Mouse (Mus musculus) hindbrain, embryonic 16.5 days (tissue): ENCODE data around the gene Reep1. TPM values are rescaled to one million over a fixed set of nuclear protein-coding genes. Genes with fewer than 3 reads are reported as not detected.

Experiments
- ATAC-seq: fragments of 200-750 bp; cut with Nextera tagmentation; 2 replicates; pipeline ENCODE4 v1.8.0; 2017; ENCODE audit warnings: moderate TSS enrichment, moderate library complexity
- H3K27ac ChIP-seq: fragments of 300-500 bp; sonication (generic); 2 replicates; pipeline ENCODE4 v1.5.1; 2014; ENCODE audit warnings: low read depth, mild to moderate bottlenecking, control low read depth, low read length, moderate library complexity
- H3K27me3 ChIP-seq: fragments of 300-500 bp; sonication (generic); replicated peaks from 2 replicates; pipeline ENCODE4 v1.6.1; 2014; ENCODE audit warnings: low read length; ENCODE audit not compliant: control insufficient read depth, insufficient read depth
- H3K36me3 ChIP-seq: fragments of 300-500 bp; sonication (generic); 2 replicates; pipeline ENCODE4 v1.6.1; 2014; ENCODE audit warnings: mild to moderate bottlenecking, low read length, moderate library complexity, mixed read lengths; ENCODE audit not compliant: control insufficient read depth, insufficient read depth
- H3K4me1 ChIP-seq: fragments of 300-500 bp; sonication (generic); 2 replicates; pipeline ENCODE4 v1.6.1; 2014; ENCODE audit warnings: low read depth, low read length; ENCODE audit not compliant: control insufficient read depth, insufficient read depth
- H3K4me2 ChIP-seq: fragments of 300-500 bp; sonication (generic); 2 replicates; pipeline ENCODE4 v1.6.1; 2014; ENCODE audit warnings: mild to moderate bottlenecking, low read length, control low read depth, moderate library complexity
- H3K4me3 ChIP-seq: fragments of 300-500 bp; sonication (generic); 2 replicates; pipeline ENCODE4 v1.5.1; 2014; ENCODE audit warnings: mild to moderate bottlenecking, low read length, control low read depth, moderate library complexity
- H3K9ac ChIP-seq: fragments of 300-500 bp; sonication (generic); 2 replicates; pipeline ENCODE4 v1.6.1; 2014; ENCODE audit warnings: low read depth, mild to moderate bottlenecking, control low read depth, low read length, moderate library complexity
- H3K9me3 ChIP-seq: fragments of 300-500 bp; sonication (generic); 2 replicates; pipeline ENCODE4 v1.6.1; 2014; ENCODE audit warnings: mild to moderate bottlenecking, low read length, moderate library complexity; ENCODE audit not compliant: control insufficient read depth
- WGBS: fragments of 180-500 bp; shearing (Covaris S2); extraction: QIAGEN DNeasy Blood & Tissue Kit; methylation state at CpG from one replicate; pipeline ENCODE4 v1.1.7; 2014; 5-methylcytosine and 5-hydroxymethylcytosine counted together
- polyA plus RNA-seq: library from polyadenylated mRNA; unstranded; fragments of >200 nt; fragmentation: Nextera tagmentation; extraction: Ambion mirVana; gene quantifications from 2 replicates; pipeline ENCODE4 v1.2.1, GENCODE M21; 2015

The Reep1 gene
- polyA plus RNA-seq, 1 experiment from 2014 or later, result 304 TPM

DNA sequence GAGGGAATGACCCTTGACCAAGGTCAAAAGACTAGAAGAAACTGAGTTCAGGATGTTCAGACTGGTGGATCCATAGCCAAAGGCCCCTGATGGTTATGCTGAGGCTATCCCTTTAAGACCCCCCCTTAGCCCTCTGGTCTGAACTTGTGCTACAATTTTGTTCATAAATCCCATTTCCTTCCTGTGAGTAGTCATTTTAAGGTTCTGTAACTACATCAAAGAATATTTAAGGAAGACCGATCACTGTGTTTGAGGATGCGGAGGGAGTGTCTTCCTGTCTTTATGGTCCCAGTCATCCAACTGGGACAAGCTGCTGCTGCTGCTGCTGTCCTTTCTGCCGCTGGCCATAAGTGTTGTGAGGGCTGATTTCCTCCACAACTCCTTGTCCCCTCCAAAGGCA, 3.0 kb downstream of the Reep1 start:
- Histone ChIP-seq H3K27ac (no peak overlapping the region), H3K4me3 (no peak overlapping the region), H3K4me1 (peaks cover 10% of the 10 kb centered on the region), H3K27me3 (no peaks in the 10 kb centered on the region), H3K4me2 (no peak overlapping the region), H3K9me3 (no peaks in the 10 kb centered on the region), H3K9ac (no peak overlapping the region), H3K36me3 (peaks cover 2% of the 10 kb centered on the region; the same call in 1 of the 2 replicates)
- ATAC-seq, result no peak
- WGBS, result 86% methylated on average over 3 of the region's 3 CpGs

GRCm38 (mm10) chr6:71711201-71711600, 3.8 kb downstream of the Reep1 start:
- no peak overlapping the region for H3K4me3 ChIP-seq
- 49% methylated on average over 5 of the region's 5 CpGs for WGBS
- H3K36me3 ChIP-seq, result peaks cover 2% of the 10 kb centered on the region; the same call in 1 of the 2 replicates
- peaks cover 10% of the 10 kb centered on the region for H3K4me1 ChIP-seq
- ATAC-seq, result no peak
- no peaks in the 10 kb centered on the region for H3K27me3 ChIP-seq
- no peak overlapping the region for H3K4me2 ChIP-seq
- H3K9ac ChIP-seq, result no peak overlapping the region
- H3K9me3 ChIP-seq, result no peaks in the 10 kb centered on the region
- H3K27ac ChIP-seq, result no peak overlapping the region

DNA sequence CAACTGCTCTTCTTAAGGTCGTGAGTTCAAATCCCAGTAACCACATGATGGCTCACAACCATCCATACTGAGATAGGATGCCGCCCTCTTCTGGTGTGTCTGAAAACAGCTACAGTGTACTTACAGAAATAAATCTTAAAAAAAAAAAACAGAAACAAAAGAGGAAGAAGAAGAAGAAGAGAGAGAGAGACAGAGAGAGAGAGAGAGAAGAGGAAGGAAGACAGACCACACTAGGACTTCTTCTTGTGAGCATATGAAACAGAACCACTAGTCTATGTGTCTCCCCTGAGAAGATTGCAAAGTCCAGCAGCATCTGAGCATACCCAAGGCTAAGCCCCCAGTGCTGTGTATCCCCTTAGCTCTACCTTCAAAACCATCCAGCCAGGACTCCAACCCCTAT, 6.2 kb downstream of the Reep1 start:
- Histone ChIP-seq H3K9ac (no peak overlapping the region), H3K4me2 (no peak overlapping the region), H3K27ac (no peak overlapping the region), H3K4me3 (no peak overlapping the region), H3K36me3 (peaks cover 2% of the 10 kb centered on the region; the same call in 1 of the 2 replicates), H3K27me3 (no peaks in the 10 kb centered on the region), H3K4me1 (peaks cover 10% of the 10 kb centered on the region), H3K9me3 (no peaks in the 10 kb centered on the region)
- ATAC-seq, result no peak
- WGBS, result 82% methylated on average over 2 of the region's 2 CpGs

GRCm38 (mm10) chr6:71715006-71715405, 7.6 kb downstream of the Reep1 start:
- Histone ChIP-seq H3K36me3 (peaks cover 2% of the 10 kb centered on the region; the same call in 1 of the 2 replicates), H3K4me2 (no peak overlapping the region), H3K27ac (no peak overlapping the region), H3K4me3 (no peak overlapping the region), H3K9ac (no peak overlapping the region), H3K27me3 (no peaks in the 10 kb centered on the region), H3K4me1 (peaks cover 7% of the 10 kb centered on the region), H3K9me3 (no peaks in the 10 kb centered on the region)
- 81% methylated on average over 5 of the region's 5 CpGs for WGBS
- no peak for ATAC-seq

DNA sequence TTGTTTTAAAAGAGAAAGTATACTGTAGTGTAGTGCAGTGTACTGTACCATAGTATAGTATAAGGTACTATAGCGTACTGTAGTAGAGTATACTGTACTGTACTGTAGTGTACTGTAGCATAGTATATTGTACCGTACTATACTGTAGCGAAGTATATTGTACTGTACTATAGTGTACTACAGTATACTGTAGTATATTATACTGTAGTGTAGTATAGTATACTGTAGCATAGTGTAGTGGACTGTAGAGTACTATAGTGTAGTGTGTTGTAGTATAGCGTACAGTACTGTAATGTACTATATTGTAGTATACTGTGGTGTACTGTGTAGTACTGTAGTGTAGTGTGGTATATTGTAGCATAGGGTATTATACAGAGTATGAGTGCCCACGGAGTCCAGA, 9.1 kb downstream of the Reep1 start:
- no peaks in the 10 kb centered on the region; the same call in 1 of the 2 replicates for H3K4me1 ChIP-seq
- peaks cover 2% of the 10 kb centered on the region; the same call in 1 of the 2 replicates for H3K36me3 ChIP-seq
- H3K27ac ChIP-seq, result no peak overlapping the region
- H3K27me3 ChIP-seq, result no peaks in the 10 kb centered on the region
- no peak overlapping the region for H3K4me3 ChIP-seq
- no peaks in the 10 kb centered on the region for H3K9me3 ChIP-seq
- WGBS, result 95% methylated on average over 5 of the region's 5 CpGs
- H3K9ac ChIP-seq, result no peak overlapping the region
- peak; percentile 64 for ATAC-seq
- H3K4me2 ChIP-seq, result no peak overlapping the region

GRCm38 (mm10) chr6:71718322-71718721, 11.0 kb downstream of the Reep1 start:
- Histone ChIP-seq H3K27me3 (no peaks in the 10 kb centered on the region), H3K27ac (no peak overlapping the region), H3K9ac (no peak overlapping the region), H3K4me1 (peaks cover 5% of the 10 kb centered on the region; the same call in 1 of the 2 replicates), H3K36me3 (no peaks in the 10 kb centered on the region), H3K9me3 (no peaks in the 10 kb centered on the region), H3K4me3 (no peak overlapping the region), H3K4me2 (no peak overlapping the region)
- WGBS, result 85% methylated on average over 2 of the region's 2 CpGs
- no peak for ATAC-seq

DNA sequence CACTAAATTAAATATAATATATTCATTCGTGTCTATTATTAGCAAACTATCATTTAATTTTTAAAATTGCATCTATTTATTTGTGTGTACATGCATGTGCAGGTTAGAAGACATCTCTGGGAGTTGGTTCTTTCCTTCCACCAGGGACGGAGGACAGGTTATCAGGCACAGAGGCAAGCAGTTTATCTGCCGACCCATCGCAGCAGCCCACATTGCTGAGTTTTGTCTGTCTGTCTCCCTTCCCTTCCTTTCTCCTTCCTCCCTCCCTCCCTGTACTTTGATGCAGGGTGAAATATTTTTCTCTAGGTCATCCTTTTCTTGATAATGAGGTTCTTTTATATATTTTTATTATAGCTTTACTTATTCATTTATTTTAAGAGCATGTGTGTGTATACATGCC, 11.9 kb downstream of the Reep1 start:
- Histone ChIP-seq H3K4me3 (no peak overlapping the region), H3K27ac (no peak overlapping the region), H3K27me3 (no peaks in the 10 kb centered on the region), H3K4me2 (no peak overlapping the region), H3K36me3 (no peaks in the 10 kb centered on the region), H3K9ac (no peak overlapping the region), H3K4me1 (peaks cover 8% of the 10 kb centered on the region; the same call in 1 of the 2 replicates), H3K9me3 (no peaks in the 10 kb centered on the region)
- WGBS, result 86% methylated on average over 4 of the region's 4 CpGs
- ATAC-seq, result no peak

DNA sequence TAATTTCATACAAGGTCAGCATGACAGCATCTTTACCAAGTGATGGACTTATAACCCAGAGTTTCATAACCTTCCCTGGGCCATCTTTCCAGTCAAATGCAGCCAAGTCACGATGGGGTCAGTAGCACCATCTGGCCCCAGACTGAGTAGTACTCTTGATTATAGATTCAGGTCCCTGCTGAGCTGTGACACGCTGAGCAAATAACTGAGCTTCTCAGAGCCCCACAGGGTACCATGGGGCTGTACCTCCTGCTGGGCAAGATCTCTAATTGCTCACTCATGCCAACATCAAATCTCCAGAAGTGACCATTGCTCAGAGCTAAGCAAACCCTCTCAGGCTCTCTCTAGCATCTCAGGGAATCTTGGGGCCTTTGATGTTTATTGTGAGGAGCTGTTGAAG, 15.6 kb downstream of the Reep1 start:
- no peak overlapping the region for H3K4me3 ChIP-seq
- no peak overlapping the region for H3K4me2 ChIP-seq
- H3K9ac ChIP-seq, result no peak overlapping the region
- no peak overlapping the region for H3K27ac ChIP-seq
- H3K4me1 ChIP-seq, result peaks cover 8% of the 10 kb centered on the region; the same call in 1 of the 2 replicates
- H3K36me3 ChIP-seq, result no peaks in the 10 kb centered on the region
- WGBS, result 13% methylated on average over 2 of the region's 2 CpGs
- H3K9me3 ChIP-seq, result no peaks in the 10 kb centered on the region
- no peaks in the 10 kb centered on the region for H3K27me3 ChIP-seq
- ATAC-seq, result 0 out of 2 replicates have a peak, but pooled peaks have one; percentile 15

DNA sequence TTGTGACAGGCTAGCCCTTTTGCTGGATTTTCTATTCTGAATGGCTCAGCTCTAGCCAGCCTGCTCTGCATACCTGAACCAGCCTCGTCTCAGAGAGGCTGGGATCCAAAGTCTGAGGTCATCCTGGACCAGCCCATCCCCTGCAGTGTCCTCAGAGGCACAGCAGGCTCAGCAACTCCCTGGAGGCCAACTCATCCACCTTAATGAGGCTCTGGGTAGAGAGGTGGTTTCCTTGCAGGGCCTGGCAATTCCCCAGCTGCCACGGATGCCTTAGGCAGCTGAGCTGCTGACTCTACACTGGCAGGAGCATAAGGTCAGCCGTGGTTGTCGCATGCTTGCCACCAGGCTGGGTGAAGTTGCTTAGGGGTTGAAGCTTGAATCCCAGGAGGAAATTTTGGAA, 16.2 kb downstream of the Reep1 start:
- Histone ChIP-seq H3K27ac (no peak overlapping the region), H3K36me3 (no peaks in the 10 kb centered on the region), H3K4me2 (no peak overlapping the region), H3K4me3 (no peak overlapping the region), H3K9ac (no peak overlapping the region), H3K27me3 (no peaks in the 10 kb centered on the region), H3K4me1 (peaks cover 8% of the 10 kb centered on the region; the same call in 1 of the 2 replicates), H3K9me3 (no peaks in the 10 kb centered on the region)
- whole genome bisulfite sequencing, result 39% methylated on average over 4 of the region's 4 CpGs
- 0 out of 2 replicates have a peak, but pooled peaks have one; percentile 28 for ATAC-seq

GRCm38 (mm10) chr6:71726710-71727109, 19.3 kb downstream of the Reep1 start:
- Histone ChIP-seq H3K9me3 (no peaks in the 10 kb centered on the region), H3K36me3 (no peaks in the 10 kb centered on the region), H3K27me3 (no peaks in the 10 kb centered on the region), H3K4me1 (peaks cover 8% of the 10 kb centered on the region; the same call in 1 of the 2 replicates), H3K4me2 (no peak overlapping the region), H3K9ac (no peak overlapping the region), H3K27ac (no peak overlapping the region), H3K4me3 (no peak overlapping the region)
- 91% methylated on average over 7 of the region's 7 CpGs for WGBS
- ATAC-seq, result no peak
